In genomic region chr6:148074211-148074864, GRCm38 (mm10) we compare ENCODE assay signal across 23 mouse cellular contexts. TPM values are rescaled to one million over a fixed set of nuclear protein-coding genes. Genes with fewer than 3 reads are reported as not detected.
DNase-seq lines count a peak whose midpoint lies in the region; ATAC-seq lines count a peak whose summit lies in the region.
"Had no signal": no experiment of that assay in that cellular context is flagged by ENCODE, and none has a peak within 500 bp of the region (broad histone marks: within the 10 kb centered on the region; RNA-seq: fewer than 3 reads in every experiment).

No protein-coding gene starts in this region.

- no peaks in the 10 kb centered on the region for H3K27me3 ChIP-seq in hindbrain, embryonic 12.5 days
- no peaks in the 10 kb centered on the region for H3K27me3 ChIP-seq in hindbrain, embryonic 10.5 days (ENCODE audit: insufficient read depth, poor library complexity, severe bottlenecking)
- H3K27me3 ChIP-seq in midbrain, embryonic 12.5 days: no peaks in the 10 kb centered on the region
- no peaks in the 10 kb centered on the region for H3K27me3 ChIP-seq in midbrain, embryonic 15.5 days (replicated peaks)
- H3K27me3 ChIP-seq: CH12.LX; embryonic facial prominence, embryonic 13.5 days; heart, embryonic 13.5 days; hindbrain, embryonic 15.5 days had no signal

- H3K4me2 ChIP-seq in hindbrain, embryonic 12.5 days (replicated peaks): no peak overlapping the region
- H3K4me2 ChIP-seq in midbrain, embryonic 12.5 days (replicated peaks): no peak overlapping the region
- no peak overlapping the region for H3K4me2 ChIP-seq in midbrain, embryonic 15.5 days
- H3K4me2 ChIP-seq: embryonic facial prominence, embryonic 13.5 days; heart, embryonic 13.5 days; hindbrain, embryonic 15.5 days; liver, embryonic 11.5 days had no signal

- no peaks in the 10 kb centered on the region for H3K36me3 ChIP-seq in hindbrain, embryonic 12.5 days
- no peaks in the 10 kb centered on the region for H3K36me3 ChIP-seq in hindbrain, embryonic 10.5 days
- no peaks in the 10 kb centered on the region for H3K36me3 ChIP-seq in midbrain, embryonic 12.5 days
- no peaks in the 10 kb centered on the region for H3K36me3 ChIP-seq in midbrain, embryonic 15.5 days (replicated peaks)
- H3K36me3 ChIP-seq: embryonic facial prominence, embryonic 13.5 days; heart, embryonic 13.5 days; hindbrain, embryonic 15.5 days; limb, embryonic 10.5 days had no signal

- DNase-seq in frontal cortex, postnatal 25 days (ENCODE audit: low spot score in 2 of 2): no peak
- no peak for DNase-seq in hindbrain, embryonic 10.5 days (ENCODE audit: low spot score)
- no peak for DNase-seq in spleen, postnatal 14 days (ENCODE audit: low spot score in 2 of 2)
- DNase-seq in lung, postnatal 14 days: no peak
- DNase-seq: adrenal gland, postnatal 25 days; cerebellum, adult 11-12 months; cerebellum, postnatal 14 days; gastrocnemius, postnatal 14 days; kidney, adult 9 months; kidney, postnatal 36 days; lung, adult 18-20 months; right cerebral cortex, postnatal 25 days had no signal

- H3K4me1 ChIP-seq in hindbrain, embryonic 12.5 days: no peaks in the 10 kb centered on the region
- H3K4me1 ChIP-seq in hindbrain, embryonic 10.5 days (replicated peaks): no peaks in the 10 kb centered on the region
- peaks cover 4% of the 10 kb centered on the region; the same call in 1 of the 2 replicates for H3K4me1 ChIP-seq in midbrain, embryonic 12.5 days
- H3K4me1 ChIP-seq in midbrain, embryonic 15.5 days: no peaks in the 10 kb centered on the region
- H3K4me1 ChIP-seq: embryonic facial prominence, embryonic 13.5 days; heart, embryonic 13.5 days; hindbrain, embryonic 15.5 days; limb, embryonic 10.5 days had no signal

- no peak overlapping the region for H3K9ac ChIP-seq in hindbrain, embryonic 12.5 days
- no peak overlapping the region for H3K9ac ChIP-seq in midbrain, embryonic 12.5 days (replicated peaks)
- no peak overlapping the region for H3K9ac ChIP-seq in midbrain, embryonic 15.5 days
- H3K9ac ChIP-seq: embryonic facial prominence, embryonic 13.5 days; heart, embryonic 13.5 days; hindbrain, embryonic 15.5 days had no signal

- ATAC-seq in frontal cortex, adult (ENCODE audit: low TSS enrichment): peak; percentile 20; the same call in 1 of the 2 replicates
- ATAC-seq in hindbrain, embryonic 12.5 days (ENCODE audit: low FRiP score): peak; percentile 46; the same call in 1 of the 2 replicates
- peak; percentile 60; the same call in 1 of the 2 replicates for ATAC-seq in midbrain, embryonic 12.5 days (ENCODE audit: low FRiP score, low read depth)
- ATAC-seq in midbrain, embryonic 15.5 days (replicated peaks): no peak

- no peaks in the 10 kb centered on the region for H3K9me3 ChIP-seq in hindbrain, embryonic 12.5 days (replicated peaks)
- H3K9me3 ChIP-seq in hindbrain, embryonic 10.5 days: no peaks in the 10 kb centered on the region
- no peaks in the 10 kb centered on the region for H3K9me3 ChIP-seq in midbrain, embryonic 12.5 days
- no peaks in the 10 kb centered on the region for H3K9me3 ChIP-seq in midbrain, embryonic 15.5 days
- H3K9me3 ChIP-seq: embryonic facial prominence, embryonic 13.5 days; heart, embryonic 13.5 days; hindbrain, embryonic 15.5 days; limb, embryonic 10.5 days had no signal

- no peak overlapping the region for H3K4me3 ChIP-seq in hindbrain, embryonic 12.5 days
- H3K4me3 ChIP-seq in hindbrain, embryonic 10.5 days: no peak overlapping the region
- no peak overlapping the region for H3K4me3 ChIP-seq in midbrain, embryonic 12.5 days
- H3K4me3 ChIP-seq in midbrain, embryonic 15.5 days: no peak overlapping the region
- H3K4me3 ChIP-seq: embryonic facial prominence, embryonic 13.5 days; heart, embryonic 13.5 days; hindbrain, embryonic 15.5 days; limb, embryonic 10.5 days had no signal

- H3K27ac ChIP-seq in hindbrain, embryonic 12.5 days: no peak overlapping the region
- H3K27ac ChIP-seq in hindbrain, embryonic 10.5 days: no peak overlapping the region
- H3K27ac ChIP-seq in midbrain, embryonic 12.5 days (replicated peaks): no peak overlapping the region
- no peak overlapping the region for H3K27ac ChIP-seq in midbrain, embryonic 15.5 days
- H3K27ac ChIP-seq: embryonic facial prominence, embryonic 13.5 days; heart, embryonic 13.5 days; hindbrain, embryonic 15.5 days; limb, embryonic 10.5 days; stomach, postnatal 0 days had no signal

RNA-seq across cellular contexts. Expression of gene Far2, which starts 27.3 kb away (rescaled TPM):
- 3.7 and 4.1 TPM in 2 replicates for polyA plus RNA-seq in hindbrain, embryonic 12.5 days (2016; fragmentation: Nextera tagmentation; extraction: Ambion mirVana)
- 1.5 and 1.8 TPM in 2 replicates for polyA plus RNA-seq in hindbrain, embryonic 10.5 days (2016; fragmentation: Nextera tagmentation; extraction: Ambion mirVana)
- 4.0 and 4.4 TPM in 2 replicates for polyA plus RNA-seq in midbrain, embryonic 12.5 days (2016; fragmentation: Nextera tagmentation; extraction: Ambion mirVana)
- 23.9 and 24.7 TPM in 2 replicates for polyA plus RNA-seq in midbrain, embryonic 15.5 days (2015; fragmentation: Nextera tagmentation; extraction: Ambion mirVana)
